21 mouse cellular contexts compared by ENCODE assay signal in the genomic region with DNA sequence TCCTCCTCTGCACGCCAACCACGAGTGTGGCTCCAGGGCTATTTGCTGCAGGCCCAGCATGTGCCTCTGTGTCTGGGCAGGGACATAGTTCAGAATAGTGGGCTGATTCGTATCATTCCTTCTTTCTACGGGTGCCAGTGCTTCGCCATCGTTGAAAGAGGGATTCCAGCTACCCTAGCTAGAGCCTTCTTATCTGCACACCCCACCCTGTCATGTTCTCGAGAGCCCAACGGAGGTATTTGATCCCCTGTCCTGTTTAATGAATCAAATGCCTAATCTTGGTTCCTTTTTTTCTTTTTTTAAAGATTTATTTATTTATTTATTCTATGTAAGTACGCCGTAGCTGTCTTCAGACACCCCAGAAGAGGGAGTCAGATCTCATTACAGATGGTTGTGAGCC.
A peak's percentile ranks its signal among the peaks of the same experiment; 100 is the strongest.
DNase-seq lines count a peak whose midpoint lies in the region; ATAC-seq and TF ChIP-seq lines count a peak whose summit lies in the region.
"Had no signal": no experiment of that assay in that cellular context is flagged by ENCODE, and none has a peak within 500 bp of the region (broad histone marks: within the 10 kb centered on the region; RNA-seq: fewer than 3 reads in every experiment).

No protein-coding gene starts in this region.

- TF ChIP-seq CTCF in forebrain, postnatal 0 days (IDR thresholded peaks at IDR 0.05; ENCODE audit: low read depth): no peak
- no peak for TF ChIP-seq CTCF in MEL (IDR thresholded peaks at IDR 0.05 in 2 of 3, conservative IDR thresholded peaks at IDR 0.05 in 1 of 3; ENCODE audit: control insufficient read depth in 1 of 3, insufficient read depth in 1 of 3, low read depth in 2 of 3, low read length in 3 of 3, poor library complexity in 1 of 3, severe bottlenecking in 1 of 3)
- TF ChIP-seq CTCF in thymus, adult 2 months (IDR thresholded peaks at IDR 0.05; ENCODE audit: borderline replicate concordance, control insufficient read depth, extremely low read depth, insufficient read depth, low read length, poor library complexity): no peak

- TF ChIP-seq RAD21 in MEL (IDR thresholded peaks at IDR 0.05; ENCODE audit: low read depth, low read length): no peak

- H3K9me3 ChIP-seq in forebrain, postnatal 0 days (ENCODE audit: low read length): no peaks in the 10 kb centered on the region
- no peaks in the 10 kb centered on the region for H3K9me3 ChIP-seq in forebrain, embryonic 15.5 days
- no peaks in the 10 kb centered on the region for H3K9me3 ChIP-seq in MEL (replicated peaks; ENCODE audit: insufficient read depth, low read length)
- no peaks in the 10 kb centered on the region for H3K9me3 ChIP-seq in liver, embryonic 13.5 days (replicated peaks)
- H3K9me3 ChIP-seq: embryonic facial prominence, embryonic 10.5 days; forebrain, embryonic 13.5 days; heart, embryonic 10.5 days; hindbrain, embryonic 12.5 days had no signal

- WGBS in forebrain, postnatal 0 days: 90% methylated on average over 10 of the region's 10 CpGs
- 94% methylated on average over 10 of the region's 10 CpGs for whole genome bisulfite sequencing in forebrain, embryonic 15.5 days
- WGBS in liver, embryonic 13.5 days (ENCODE audit: insufficient replicate concordance): 38% methylated on average over 10 of the region's 10 CpGs
- 89% methylated on average over 10 of the region's 10 CpGs for WGBS in thymus, adult 2 months

- H3K79me2 ChIP-seq in MEL (ENCODE audit: control insufficient read depth, insufficient read depth, low read length, poor library complexity): no peaks in the 10 kb centered on the region

- H3K4me1 ChIP-seq in forebrain, postnatal 0 days (ENCODE audit: insufficient read depth): 0 out of 2 replicates have a peak, but pooled peaks cover 5% of the 10 kb centered on the region
- H3K4me1 ChIP-seq in forebrain, embryonic 15.5 days: peaks cover 39% of the 10 kb centered on the region
- peaks cover 27 to 32% of the 10 kb centered on the region in 2 experiments for H3K4me1 ChIP-seq in MEL (ENCODE audit: control insufficient read depth in 1 of 2, insufficient read depth in 2 of 2, low read length in 2 of 2)
- H3K4me1 ChIP-seq in liver, embryonic 13.5 days (replicated peaks): peaks cover 83% of the 10 kb centered on the region
- H3K4me1 ChIP-seq in thymus, adult 2 months (replicated peaks; ENCODE audit: control insufficient read depth, insufficient read depth, low read length): peaks cover 11% of the 10 kb centered on the region

- H3K27ac ChIP-seq in forebrain, postnatal 0 days (ENCODE audit: low read depth, low read length): peak overlapping the region; percentile 45; the same call in 1 of the 2 replicates
- no peak overlapping the region for H3K27ac ChIP-seq in forebrain, embryonic 15.5 days (replicated peaks)
- peak overlapping the region; percentile 49 for H3K27ac ChIP-seq in MEL (ENCODE audit: control insufficient read depth, low read depth, low read length)
- H3K27ac ChIP-seq in liver, embryonic 13.5 days: no peak overlapping the region
- H3K27ac ChIP-seq in thymus, adult 2 months (ENCODE audit: control insufficient read depth, insufficient read depth, low read length): no peak overlapping the region
- H3K27ac ChIP-seq: embryonic facial prominence, embryonic 10.5 days; forebrain, embryonic 13.5 days; heart, embryonic 10.5 days; hindbrain, embryonic 12.5 days had no signal

- no peak for TF ChIP-seq POLR2A in MEL (IDR thresholded peaks at IDR 0.05; ENCODE audit: control insufficient read depth in 1 of 2, insufficient read depth in 1 of 2, low read depth in 1 of 2, low read length in 2 of 2, poor library complexity in 1 of 2)
- no peak for TF ChIP-seq POLR2A in thymus, adult 2 months (IDR thresholded peaks at IDR 0.05; ENCODE audit: control insufficient read depth, extremely low read depth, insufficient read depth, low read length, poor library complexity)

- no peaks in the 10 kb centered on the region for H3K36me3 ChIP-seq in forebrain, postnatal 0 days (ENCODE audit: insufficient read depth)
- no peaks in the 10 kb centered on the region for H3K36me3 ChIP-seq in forebrain, embryonic 15.5 days
- peaks cover 0 to 27% of the 10 kb centered on the region in 2 experiments; a peak in 3 of 4 replicates for H3K36me3 ChIP-seq in MEL (ENCODE audit: control insufficient read depth in 1 of 2, insufficient read depth in 2 of 2, low read length in 2 of 2)
- H3K36me3 ChIP-seq in liver, embryonic 13.5 days: no peaks in the 10 kb centered on the region
- no peaks in the 10 kb centered on the region for H3K36me3 ChIP-seq in thymus, adult 2 months (ENCODE audit: control insufficient read depth, insufficient read depth, low read length)
- H3K36me3 ChIP-seq: hindbrain, embryonic 12.5 days had no signal

- H3K4me2 ChIP-seq in forebrain, postnatal 0 days (ENCODE audit: low read depth): no peak overlapping the region
- H3K4me2 ChIP-seq in forebrain, embryonic 15.5 days (replicated peaks): no peak overlapping the region
- H3K4me2 ChIP-seq in liver, embryonic 13.5 days: peak overlapping the region; percentile 22; the same call in 1 of the 2 replicates
- H3K4me2 ChIP-seq: forebrain, embryonic 13.5 days; hindbrain, embryonic 12.5 days had no signal

- no peak for ATAC-seq in forebrain, postnatal 0 days
- no peak for ATAC-seq in forebrain, embryonic 15.5 days (replicated peaks)
- ATAC-seq in liver, embryonic 13.5 days (ENCODE audit: low read depth): peak; percentile 60
- ATAC-seq in megakaryocyte progenitor cell, adult 5-6 weeks (replicated peaks; ENCODE audit: poor library complexity): peak; percentile 29
- no peak for ATAC-seq in CD4-positive, CD25-positive, alpha-beta regulatory T cell, adult 4 months
- ATAC-seq: forebrain, embryonic 13.5 days; Patski had no signal

- H3K4me3 ChIP-seq in forebrain, postnatal 0 days (ENCODE audit: low read depth, low read length): no peak overlapping the region
- no peak overlapping the region for H3K4me3 ChIP-seq in forebrain, embryonic 15.5 days
- no peak overlapping the region for H3K4me3 ChIP-seq in MEL (ENCODE audit: control insufficient read depth in 1 of 2, insufficient read depth in 1 of 2, low read depth in 2 of 2, low read length in 2 of 2)
- H3K4me3 ChIP-seq in liver, embryonic 13.5 days (replicated peaks): no peak overlapping the region
- H3K4me3 ChIP-seq in thymus, adult 2 months (ENCODE audit: control insufficient read depth, insufficient read depth, low read length): no peak overlapping the region
- H3K4me3 ChIP-seq: embryonic facial prominence, embryonic 10.5 days; forebrain, embryonic 13.5 days; heart, embryonic 10.5 days; hindbrain, embryonic 12.5 days had no signal

- DNase-seq in forebrain, postnatal 0 days: no peak
- peak; percentile 66 for DNase-seq in MEL (ENCODE audit: low read depth, low spot score)
- DNase-seq in liver, embryonic 13.5 days: peak; percentile 20
- no peak for DNase-seq in thymus, adult 2 months
- DNase-seq: adrenal gland, adult 2 months; adrenal gland, postnatal 25 days; B cell, adult 2 months; cerebellum, adult 18-20 months; cerebellum, adult 9-11 months; cerebellum, postnatal 36 days; heart, adult 18-20 months; heart, postnatal 10 days; heart, postnatal 4 days had no signal

- no peak overlapping the region for H3K9ac ChIP-seq in forebrain, postnatal 0 days
- H3K9ac ChIP-seq in forebrain, embryonic 15.5 days (replicated peaks): no peak overlapping the region
- H3K9ac ChIP-seq in MEL (ENCODE audit: control insufficient read depth, low read depth, low read length, poor library complexity, severe bottlenecking): no peak overlapping the region
- 0 out of 2 replicates have a peak overlapping the region, but pooled peaks have one; percentile 38 for H3K9ac ChIP-seq in liver, embryonic 13.5 days
- H3K9ac ChIP-seq: forebrain, embryonic 13.5 days; hindbrain, embryonic 12.5 days had no signal

- TF ChIP-seq EP300 in MEL (IDR thresholded peaks at IDR 0.05; ENCODE audit: low read depth in 1 of 2, low read length in 2 of 2): peak; percentile 33 to 63; a peak in 3 of 4 replicates

- H3K27me3 ChIP-seq in forebrain, postnatal 0 days (ENCODE audit: insufficient read depth, low read length): no peaks in the 10 kb centered on the region
- no peaks in the 10 kb centered on the region for H3K27me3 ChIP-seq in forebrain, embryonic 15.5 days
- no peaks in the 10 kb centered on the region for H3K27me3 ChIP-seq in MEL (ENCODE audit: control insufficient read depth in 1 of 2, insufficient read depth in 2 of 2, low read length in 2 of 2)
- H3K27me3 ChIP-seq in liver, embryonic 13.5 days: peaks cover 4% of the 10 kb centered on the region; the same call in 1 of the 2 replicates
- no peaks in the 10 kb centered on the region for H3K27me3 ChIP-seq in thymus, adult 2 months (ENCODE audit: control insufficient read depth, insufficient read depth, low read length)
- H3K27me3 ChIP-seq: forebrain, embryonic 13.5 days; hindbrain, embryonic 12.5 days; Patski had no signal

TF ChIP-seq in MEL, 35 proteins besides CTCF, POLR2A, EP300 and RAD21 (continues in another document):
- no peak for TF ChIP-seq NRF1 (IDR thresholded peaks at IDR 0.05; ENCODE audit: insufficient read depth, low read depth, low read length, poor library complexity, severe bottlenecking)
- peak; percentile 42 for TF ChIP-seq TAL1 (IDR thresholded peaks at IDR 0.05; ENCODE audit: low read length)
- no peak for TF ChIP-seq E2F4 (IDR thresholded peaks at IDR 0.05; ENCODE audit: borderline replicate concordance, low read depth, low read length)
- TF ChIP-seq MYC (IDR thresholded peaks at IDR 0.05; ENCODE audit: low read depth, low read length): no peak
- no peak for TF ChIP-seq SMC3 (IDR thresholded peaks at IDR 0.05; ENCODE audit: low read depth, low read length)
- TF ChIP-seq HCFC1 (IDR thresholded peaks at IDR 0.05; ENCODE audit: low read depth, low read length): no peak
- no peak for TF ChIP-seq MAFK (IDR thresholded peaks at IDR 0.05; ENCODE audit: borderline replicate concordance, low read depth, low read length)
- no peak for TF ChIP-seq SIN3A (IDR thresholded peaks at IDR 0.05; ENCODE audit: low read length)
- no peak for TF ChIP-seq BHLHE40 (IDR thresholded peaks at IDR 0.05; ENCODE audit: borderline replicate concordance, low read depth, low read length)
- peak; percentile 44; the same call in 1 of the 2 replicates for TF ChIP-seq TCF12 (IDR thresholded peaks at IDR 0.05; ENCODE audit: low read depth, low read length)
- TF ChIP-seq POLR2AphosphoS5 (IDR thresholded peaks at IDR 0.05; ENCODE audit: borderline replicate concordance, low read depth, low read length): no peak
- TF ChIP-seq UBTF (IDR thresholded peaks at IDR 0.05; ENCODE audit: borderline replicate concordance, insufficient read depth, low read depth, low read length): no peak
- no peak for TF ChIP-seq MYB (IDR thresholded peaks at IDR 0.05; ENCODE audit: low read depth, low read length)
- no peak for TF ChIP-seq NELFE (IDR thresholded peaks at IDR 0.05; ENCODE audit: low read depth, low read length)
- TF ChIP-seq TBP (IDR thresholded peaks at IDR 0.05; ENCODE audit: low read depth, low read length): no peak
- no peak for TF ChIP-seq CHD2 (IDR thresholded peaks at IDR 0.05; ENCODE audit: low read length)
- no peak for TF ChIP-seq ZKSCAN1 (IDR thresholded peaks at IDR 0.05; ENCODE audit: low read depth, low read length)
- TF ChIP-seq ELF1 (IDR thresholded peaks at IDR 0.05; ENCODE audit: low read depth, low read length): no peak
- TF ChIP-seq ETS1 (IDR thresholded peaks at IDR 0.05; ENCODE audit: low read depth, low read length): no peak

Comparison
In these comparisons a context has a peak if more than half of its experiments do, and no peak if none do; other contexts are left out.
1. H3K27ac ChIP-seq: peak in forebrain, postnatal 0 days (single experiment) and MEL (single experiment); none in forebrain, embryonic 15.5 days (single experiment), liver, embryonic 13.5 days (single experiment) and thymus, adult 2 months (single experiment).
2. ATAC-seq: peak in liver, embryonic 13.5 days (single experiment) and megakaryocyte progenitor cell, adult 5-6 weeks (single experiment); none in forebrain, postnatal 0 days (single experiment), forebrain, embryonic 15.5 days (single experiment) and CD4-positive, CD25-positive, alpha-beta regulatory T cell, adult 4 months (single experiment).
3. DNase-seq: peak in MEL (single experiment) and liver, embryonic 13.5 days (single experiment); none in forebrain, postnatal 0 days (single experiment) and thymus, adult 2 months (single experiment).